Mouse (Mus musculus): ENCODE data around the gene Sesn2.
A peak's percentile ranks its signal among the peaks of the same experiment; 100 is the strongest.

The Sesn2 gene

GRCm38 (mm10) chr4:132514555-132515135 lies 4.3 kb upstream of the Sesn2 start:
- peak; percentile 54 to 81 for DNase-seq (ENCODE audit: low spot score in 2 of 2)

- no peak for DNase-seq (ENCODE audit: low spot score in 2 of 2)
Measured at GRCm38 (mm10) chr4:132513395-132514273, 3.3 kb upstream of the Sesn2 start.

- DNase-seq (ENCODE audit: low spot score in 2 of 2): no peak
Measured at GRCm38 (mm10) chr4:132512080-132512479, 1.8 kb upstream of the Sesn2 start.

GRCm38 (mm10) chr4:132509621-132510296 lies 542 bp downstream of the Sesn2 start:
- no peak for DNase-seq (ENCODE audit: low spot score in 2 of 2)

- DNase-seq (ENCODE audit: low spot score in 2 of 2): no peak
Measured at GRCm38 (mm10) chr4:132507210-132507609, 3.1 kb downstream of the Sesn2 start.

GRCm38 (mm10) chr4:132506250-132506649 lies 4.1 kb downstream of the Sesn2 start:
- no peak for DNase-seq (ENCODE audit: low spot score in 2 of 2)

- DNase-seq (ENCODE audit: low spot score in 2 of 2): no peak
Measured at GRCm38 (mm10) chr4:132505800-132506199, 4.5 kb downstream of the Sesn2 start.

- DNase-seq (ENCODE audit: low spot score in 2 of 2): no peak
Measured at GRCm38 (mm10) chr4:132505034-132505738, 5.1 kb downstream of the Sesn2 start.

GRCm38 (mm10) chr4:132503344-132503743 lies 7.0 kb downstream of the Sesn2 start:
- DNase-seq (ENCODE audit: low spot score in 2 of 2): no peak

GRCm38 (mm10) chr4:132501639-132502038 lies 8.7 kb downstream of the Sesn2 start:
- no peak for DNase-seq (ENCODE audit: low spot score in 2 of 2)

- no peak for DNase-seq (ENCODE audit: low spot score in 2 of 2)
Measured at GRCm38 (mm10) chr4:132494271-132494918, 15.9 kb downstream of the Sesn2 start.

- DNase-seq (ENCODE audit: low spot score in 2 of 2): no peak
Measured at GRCm38 (mm10) chr4:132492178-132493060, 17.9 kb downstream of the Sesn2 start.

GRCm38 (mm10) chr4:132491748-132492147 lies 18.6 kb downstream of the Sesn2 start:
- no peak for DNase-seq (ENCODE audit: low spot score in 2 of 2)

- DNase-seq (ENCODE audit: low spot score in 2 of 2): no peak
Measured at GRCm38 (mm10) chr4:132491057-132491456, 19.2 kb downstream of the Sesn2 start.

- no peak for DNase-seq (ENCODE audit: low spot score in 2 of 2)
Measured at GRCm38 (mm10) chr4:132490273-132491010, 19.9 kb downstream of the Sesn2 start.

GRCm38 (mm10) chr4:132488976-132489375 lies 21.3 kb downstream of the Sesn2 start:
- no peak for DNase-seq (ENCODE audit: low spot score in 2 of 2)

GRCm38 (mm10) chr4:132488521-132488920 lies 21.8 kb downstream of the Sesn2 start:
- no peak for DNase-seq (ENCODE audit: low spot score in 2 of 2)

GRCm38 (mm10) chr4:132484820-132485219 lies 25.5 kb downstream of the Sesn2 start:
- no peak for DNase-seq (ENCODE audit: low spot score in 2 of 2)

- no peak for DNase-seq (ENCODE audit: low spot score in 2 of 2)
Measured at GRCm38 (mm10) chr4:132484231-132484630, 26.1 kb downstream of the Sesn2 start.
